Mouse (Mus musculus) cerebellum, adult 2 months (tissue): ENCODE measurements at regions not wholly inside any gene's neighbourhood (a gene's known extent, or its start where the extent isn't known, plus 50 kb on each side); places are given as distances from the start of the nearest gene placed in this dataset.

Experiments used
- CTCF ChIP-seq: fragments of 200-500 bp; IDR thresholded peaks from 2 replicates; pipeline ENCODE4 v1.5.1; 2011; ENCODE audit warnings: low read depth, mild to moderate bottlenecking, control low read depth, low read length, moderate library complexity, borderline replicate concordance; ENCODE audit not compliant: insufficient read depth
- POLR2A ChIP-seq: fragments of 200-500 bp; IDR thresholded peaks from 2 replicates; pipeline ENCODE4 v1.6.1; 2011; ENCODE audit warnings: low read length, control low read depth, borderline replicate concordance; ENCODE audit not compliant: insufficient read depth

GRCm38 (mm10) chr5:111799700-111800311, 66.1 kb downstream of the Gm26897 start:
- TF ChIP-seq POLR2A = no peak
- no peak for TF ChIP-seq CTCF
